Mouse (Mus musculus) forebrain, postnatal 0 days (tissue): ENCODE measurements around the gene Atp5k. TPM values are rescaled to one million over a fixed set of nuclear protein-coding genes. Genes with fewer than 3 reads are reported as not detected.

ENCODE experiments used
- ATAC-seq: fragments of 200-750 bp; cut with Nextera tagmentation; 2 replicates; pipeline ENCODE4 v1.8.0; 2017; ENCODE audit warnings: mild to moderate bottlenecking, moderate library complexity
- DNase-seq: peaks from one replicate; pipeline ENCODE4 v3.0.0-alpha.2; 2015
- H3K27ac ChIP-seq: fragments of 300-500 bp; sonication (generic); 2 replicates; pipeline ENCODE4 v1.5.1; 2014; ENCODE audit warnings: low read depth, mild to moderate bottlenecking, antibody characterized with exemption, low read length, moderate library complexity, mixed read lengths
- H3K27me3 ChIP-seq: fragments of 300-500 bp; sonication (generic); 2 replicates; pipeline ENCODE4 v1.6.1; 2014; ENCODE audit warnings: mild to moderate bottlenecking, low read length, mixed read lengths; ENCODE audit not compliant: insufficient read depth
- H3K36me3 ChIP-seq: fragments of 300-500 bp; sonication (generic); 2 replicates; pipeline ENCODE4 v1.6.1; 2014; ENCODE audit warnings: mild to moderate bottlenecking, moderate library complexity; ENCODE audit not compliant: insufficient read depth
- H3K4me1 ChIP-seq: fragments of 300-500 bp; sonication (generic); 2 replicates; pipeline ENCODE4 v1.6.1; 2014; ENCODE audit warnings: antibody characterized with exemption; ENCODE audit not compliant: insufficient read depth
- H3K4me2 ChIP-seq: fragments of 300-500 bp; sonication (generic); 2 replicates; pipeline ENCODE4 v1.6.1; 2014; ENCODE audit warnings: low read depth, mild to moderate bottlenecking, moderate library complexity
- H3K4me3 ChIP-seq: fragments of 300-500 bp; sonication (generic); 2 replicates; pipeline ENCODE4 v1.5.1; 2014; ENCODE audit warnings: low read depth, low read length, mixed read lengths
- H3K9ac ChIP-seq: fragments of 300-500 bp; sonication (generic); 2 replicates; pipeline ENCODE4 v1.6.1; 2014; ENCODE audit warnings: mild to moderate bottlenecking
- H3K9me3 ChIP-seq: fragments of 300-500 bp; sonication (generic); 2 replicates; pipeline ENCODE4 v1.6.1; 2016; ENCODE audit warnings: low read length
- CTCF ChIP-seq: sonication (generic); IDR thresholded peaks from 2 replicates; pipeline ENCODE4 v1.5.1; 2016; ENCODE audit warnings: antibody characterized with exemption, control low read depth, low read depth
- WGBS: fragments of 180-500 bp; shearing (Covaris S2); extraction: QIAGEN DNeasy Blood & Tissue Kit; methylation state at CpG from one replicate; pipeline ENCODE4 v1.1.7; 2014; 5-methylcytosine and 5-hydroxymethylcytosine counted together
- polyA plus RNA-seq: library from polyadenylated mRNA; unstranded; fragments of >200 nt; fragmentation: Nextera tagmentation; extraction: Ambion mirVana; gene quantifications from 2 replicates; pipeline ENCODE4 v1.2.1, GENCODE M21; 2015
- total RNA-seq: library from RNA; depleted of rRNA; stranded (reverse); fragments of >200 nt; gene quantifications from 2 replicates; pipeline ENCODE4 v1.2.3, GENCODE M21; 2014; rRNA removed

Gene Atp5k
- total and polyA plus RNA-seq, 2 experiments from 2014 or later = 152 to 489 TPM

GRCm38 (mm10) chr5:108386449-108386848 lies 47.8 kb downstream of the Atp5k start:
- ATAC-seq (no peak), DNase-seq (no peak)
- no peaks in the 10 kb centered on the region for H3K27me3 ChIP-seq
- H3K9ac ChIP-seq = no peak overlapping the region
- no peak overlapping the region for H3K4me2 ChIP-seq
- no peak for TF ChIP-seq CTCF
- H3K4me1 ChIP-seq = no peaks in the 10 kb centered on the region
- no peak overlapping the region for H3K4me3 ChIP-seq
- WGBS = 73% methylated on average over 4 of the region's 4 CpGs
- H3K27ac ChIP-seq = no peak overlapping the region
- H3K36me3 ChIP-seq = no peaks in the 10 kb centered on the region
- H3K9me3 ChIP-seq = 0 out of 2 replicates have a peak, but pooled peaks cover 3% of the 10 kb centered on the region

GRCm38 (mm10) chr5:108385632-108386031 lies 48.6 kb downstream of the Atp5k start:
- Histone ChIP-seq H3K4me1 (no peaks in the 10 kb centered on the region), H3K27me3 (no peaks in the 10 kb centered on the region), H3K36me3 (no peaks in the 10 kb centered on the region), H3K27ac (no peak overlapping the region), H3K4me3 (no peak overlapping the region), H3K4me2 (no peak overlapping the region), H3K9ac (no peak overlapping the region), H3K9me3 (0 out of 2 replicates have a peak, but pooled peaks cover 3% of the 10 kb centered on the region)
- ATAC-seq = peak; percentile 29; the same call in 1 of the 2 replicates
- DNase-seq = peak; percentile 7
- 82% methylated on average over 2 of the region's 2 CpGs for WGBS
- no peak for TF ChIP-seq CTCF

Other genes starting within 250 kb of the Atp5k start
- 39.9 and 43.7 TPM in 2 replicates for gene Dr1, start 165.6 kb downstream of the Atp5k start, total RNA-seq
- 29.5 and 38.1 TPM in 2 replicates for gene Dr1, start 165.6 kb downstream of the Atp5k start, polyA plus RNA-seq
- gene Pigg, start 121.8 kb downstream of the Atp5k start, total RNA-seq = 6.0 and 6.6 TPM in 2 replicates
- gene Pigg, start 121.8 kb downstream of the Atp5k start, polyA plus RNA-seq = 1.2 and 2.2 TPM in 2 replicates
- 65.7 and 66.7 TPM in 2 replicates for gene Gm42517, start 66.5 kb downstream of the Atp5k start, total RNA-seq
- gene Gm42517, start 66.5 kb downstream of the Atp5k start, polyA plus RNA-seq = 5.2 and 6.2 TPM in 2 replicates
- 0.05 TPM in 1 of 2 replicates, not detected in the other for gene Pde6b, start 46.1 kb downstream of the Atp5k start, total RNA-seq
- 0.12 TPM in 1 of 2 replicates, not detected in the other for gene Pde6b, start 46.1 kb downstream of the Atp5k start, polyA plus RNA-seq
- 0.05 and 0.38 TPM in 2 replicates for gene Mfsd7a, start 14.4 kb upstream of the Atp5k start, total RNA-seq
- 0.12 and 0.13 TPM in 2 replicates for gene Mfsd7a, start 14.4 kb upstream of the Atp5k start, polyA plus RNA-seq
- gene Pcgf3, start 26.8 kb upstream of the Atp5k start, total RNA-seq = 38.3 and 42.7 TPM in 2 replicates
- 12.1 and 18.2 TPM in 2 replicates for gene Pcgf3, start 26.8 kb upstream of the Atp5k start, polyA plus RNA-seq
- 38.1 and 51.1 TPM in 2 replicates for gene Cplx1, start 115.6 kb upstream of the Atp5k start, total RNA-seq
- 146 and 168 TPM in 2 replicates for gene Cplx1, start 115.6 kb upstream of the Atp5k start, polyA plus RNA-seq
- gene Gak, start 195.3 kb upstream of the Atp5k start, total RNA-seq = 77.6 and 79.1 TPM in 2 replicates
- gene Gak, start 195.3 kb upstream of the Atp5k start, polyA plus RNA-seq = 44.6 and 48.6 TPM in 2 replicates
- gene Tmem175, start 195.3 kb upstream of the Atp5k start, total RNA-seq = 17.5 and 27.2 TPM in 2 replicates
- gene Tmem175, start 195.3 kb upstream of the Atp5k start, polyA plus RNA-seq = 32.2 and 34.8 TPM in 2 replicates
- 5.7 and 8.7 TPM in 2 replicates for gene Idua, start 225.9 kb upstream of the Atp5k start, total RNA-seq
- gene Idua, start 225.9 kb upstream of the Atp5k start, polyA plus RNA-seq = 4.3 and 6.3 TPM in 2 replicates
- 54.5 and 59.5 TPM in 2 replicates for gene Dgkq, start 235.2 kb upstream of the Atp5k start, total RNA-seq
- gene Dgkq, start 235.2 kb upstream of the Atp5k start, polyA plus RNA-seq = 8.6 and 11.6 TPM in 2 replicates
- gene Slc26a1, start 241.1 kb upstream of the Atp5k start, total RNA-seq = 4.4 and 6.9 TPM in 2 replicates
- gene Slc26a1, start 241.1 kb upstream of the Atp5k start, polyA plus RNA-seq = 2.6 and 3.9 TPM in 2 replicates